Mouse (Mus musculus) limb, embryonic 11.5 days (tissue): ENCODE data around the gene Setx. TPM values are rescaled to one million over a fixed set of nuclear protein-coding genes. Genes with fewer than 3 reads are reported as not detected.

ENCODE experiments used
- ATAC-seq: fragments of 200-750 bp; cut with Nextera tagmentation; 2 replicates; pipeline ENCODE4 v1.8.0; 2017; ENCODE audit warnings: low read depth; ENCODE audit not compliant: insufficient number of reproducible peaks, low FRiP score, low TSS enrichment
- DNase-seq: peaks from one replicate; pipeline ENCODE4 v3.0.0-alpha.2; 2015; ENCODE audit warnings: low spot score
- H3K27ac ChIP-seq: fragments of 300-500 bp; sonication (generic); replicated peaks from 2 replicates; pipeline ENCODE4 v1.5.1; 2014; ENCODE audit warnings: low read depth, mild to moderate bottlenecking, low read length
- H3K27me3 ChIP-seq: fragments of 300-500 bp; sonication (generic); 2 replicates; pipeline ENCODE4 v1.6.1; 2014; ENCODE audit warnings: mild to moderate bottlenecking, low read length, mixed read lengths; ENCODE audit not compliant: control insufficient read depth, insufficient read depth
- H3K36me3 ChIP-seq: fragments of 300-500 bp; sonication (generic); 2 replicates; pipeline ENCODE4 v1.6.1; 2014; ENCODE audit warnings: mild to moderate bottlenecking, low read length, moderate library complexity, mixed read lengths; ENCODE audit not compliant: control insufficient read depth, insufficient read depth
- H3K4me1 ChIP-seq: fragments of 300-500 bp; sonication (generic); 2 replicates; pipeline ENCODE4 v1.6.1; 2014; ENCODE audit warnings: low read length, mixed read lengths; ENCODE audit not compliant: control insufficient read depth, insufficient read depth
- H3K4me2 ChIP-seq: fragments of 300-500 bp; sonication (generic); 2 replicates; pipeline ENCODE4 v1.6.1; 2014; ENCODE audit warnings: low read depth, mild to moderate bottlenecking, moderate library complexity; ENCODE audit not compliant: severe bottlenecking
- H3K4me3 ChIP-seq: fragments of 300-500 bp; sonication (generic); 2 replicates; pipeline ENCODE4 v1.5.1; 2014; ENCODE audit warnings: low read depth, low read length
- H3K9ac ChIP-seq: fragments of 300-500 bp; sonication (generic); 2 replicates; pipeline ENCODE4 v1.6.1; 2014; ENCODE audit warnings: mild to moderate bottlenecking, low read length
- H3K9me3 ChIP-seq: fragments of 300-500 bp; sonication (generic); 2 replicates; pipeline ENCODE4 v1.6.1; 2016; ENCODE audit warnings: low read length; ENCODE audit not compliant: control insufficient read depth
- WGBS: fragments of 180-500 bp; shearing (Covaris S2); extraction: QIAGEN DNeasy Blood & Tissue Kit; methylation state at CpG from one replicate; pipeline ENCODE4 v1.1.7; 2014; 5-methylcytosine and 5-hydroxymethylcytosine counted together
- polyA plus RNA-seq: library from polyadenylated mRNA; unstranded; fragments of >200 nt; fragmentation: Nextera tagmentation; extraction: Ambion mirVana; gene quantifications from 2 replicates; pipeline ENCODE4 v1.2.1, GENCODE M21; 2014

The Setx gene
- polyA plus RNA-seq, 1 experiment from 2014 or later = 12.2 TPM

GRCm38 (mm10) chr2:29179810-29180209 lies 55.8 kb downstream of the Setx start:
- no peak overlapping the region for H3K4me2 ChIP-seq
- peaks cover 7% of the 10 kb centered on the region for H3K36me3 ChIP-seq
- no peaks in the 10 kb centered on the region for H3K9me3 ChIP-seq
- no peak overlapping the region for H3K4me3 ChIP-seq
- no peaks in the 10 kb centered on the region for H3K27me3 ChIP-seq
- no peak overlapping the region for H3K27ac ChIP-seq
- 90% methylated on average over 4 of the region's 4 CpGs for WGBS
- DNase-seq (no peak), ATAC-seq (no peak)
- H3K4me1 ChIP-seq = no peaks in the 10 kb centered on the region
- no peak overlapping the region for H3K9ac ChIP-seq

- H3K4me1 ChIP-seq = no peaks in the 10 kb centered on the region
- ATAC-seq = no peak
- H3K9ac ChIP-seq = no peak overlapping the region
- no peak overlapping the region for H3K4me2 ChIP-seq
- WGBS = 86% methylated on average over 2 of the region's 2 CpGs
- no peak overlapping the region for H3K4me3 ChIP-seq
- no peaks in the 10 kb centered on the region for H3K27me3 ChIP-seq
- H3K9me3 ChIP-seq = no peaks in the 10 kb centered on the region
- DNase-seq = no peak
- peaks cover 7% of the 10 kb centered on the region for H3K36me3 ChIP-seq
- H3K27ac ChIP-seq = no peak overlapping the region
Measured at GRCm38 (mm10) chr2:29181111-29181510, 57.1 kb downstream of the Setx start.

- no peaks in the 10 kb centered on the region for H3K4me1 ChIP-seq
- no peaks in the 10 kb centered on the region for H3K27me3 ChIP-seq
- DNase-seq (no peak), ATAC-seq (no peak)
- 59% methylated on average over 6 of the region's 6 CpGs for WGBS
- no peak overlapping the region for H3K4me2 ChIP-seq
- no peaks in the 10 kb centered on the region for H3K9me3 ChIP-seq
- peaks cover 5% of the 10 kb centered on the region for H3K36me3 ChIP-seq
- H3K4me3 ChIP-seq = no peak overlapping the region
- H3K27ac ChIP-seq = no peak overlapping the region
- no peak overlapping the region for H3K9ac ChIP-seq
Measured at GRCm38 (mm10) chr2:29183266-29183924, 59.4 kb downstream of the Setx start.

- H3K9ac ChIP-seq = no peak overlapping the region
- no peaks in the 10 kb centered on the region for H3K27me3 ChIP-seq
- no peaks in the 10 kb centered on the region for H3K9me3 ChIP-seq
- no peak overlapping the region for H3K4me2 ChIP-seq
- DNase-seq = no peak
- no peak for ATAC-seq
- H3K27ac ChIP-seq = no peak overlapping the region
- 29% methylated on average over 6 of the region's 6 CpGs for WGBS
- no peaks in the 10 kb centered on the region for H3K36me3 ChIP-seq
- H3K4me1 ChIP-seq = no peaks in the 10 kb centered on the region
- no peak overlapping the region for H3K4me3 ChIP-seq
Measured at GRCm38 (mm10) chr2:29186209-29186608, 62.2 kb downstream of the Setx start.

- H3K36me3 ChIP-seq = no peaks in the 10 kb centered on the region
- no peak for ATAC-seq
- H3K9ac ChIP-seq = no peak overlapping the region
- peaks cover 5% of the 10 kb centered on the region; the same call in 1 of the 2 replicates for H3K4me1 ChIP-seq
- no peak overlapping the region for H3K4me2 ChIP-seq
- no peaks in the 10 kb centered on the region for H3K9me3 ChIP-seq
- H3K27ac ChIP-seq = no peak overlapping the region
- WGBS = 85% methylated on average over 7 of the region's 7 CpGs
- DNase-seq = no peak
- H3K4me3 ChIP-seq = no peak overlapping the region
- peaks cover 8% of the 10 kb centered on the region for H3K27me3 ChIP-seq
Measured at GRCm38 (mm10) chr2:29190392-29190791, 66.4 kb downstream of the Setx start.

GRCm38 (mm10) chr2:29191216-29192215 lies 67.5 kb downstream of the Setx start:
- no peak overlapping the region; the same call in 1 of the 2 replicates for H3K9ac ChIP-seq
- 73% methylated on average over 10 of the region's 10 CpGs for WGBS
- no peaks in the 10 kb centered on the region for H3K36me3 ChIP-seq
- H3K27me3 ChIP-seq = peaks cover 11% of the 10 kb centered on the region
- no peak overlapping the region for H3K4me3 ChIP-seq
- DNase-seq = no peak
- no peak overlapping the region for H3K27ac ChIP-seq
- peaks cover 5% of the 10 kb centered on the region; the same call in 1 of the 2 replicates for H3K4me1 ChIP-seq
- no peak for ATAC-seq
- H3K4me2 ChIP-seq = no peak overlapping the region
- H3K9me3 ChIP-seq = no peaks in the 10 kb centered on the region

- Histone ChIP-seq H3K9ac (no peak overlapping the region), H3K27ac (no peak overlapping the region), H3K9me3 (no peaks in the 10 kb centered on the region), H3K4me2 (no peak overlapping the region), H3K4me3 (no peak overlapping the region), H3K27me3 (peaks cover 15% of the 10 kb centered on the region), H3K36me3 (no peaks in the 10 kb centered on the region), H3K4me1 (peaks cover 5% of the 10 kb centered on the region; the same call in 1 of the 2 replicates)
- WGBS = 82% methylated on average over 8 of the region's 8 CpGs
- DNase-seq (no peak), ATAC-seq (no peak)
Measured at GRCm38 (mm10) chr2:29192629-29193278, 68.8 kb downstream of the Setx start.
